Mouse (Mus musculus) layer of hippocampus, adult 18-20 months (tissue): ENCODE measurements at regions not wholly inside any gene's neighbourhood (a gene's known extent, or its start where the extent isn't known, plus 50 kb on each side); places are given as distances from the start of the nearest gene placed in this dataset.

Experiments
- DNase-seq, 2 experiments: peaks; one replicate each; pipeline ENCODE4 v3.0.0; 2022; ENCODE audit warnings: low spot score in 2 of 2

- DNase-seq, result peak; percentile 39 to 60
Measured at GRCm38 (mm10) chr14:31891500-31892185, 61.2 kb upstream of the Ankrd28 start.

- DNase-seq, result no peak
Measured at GRCm38 (mm10) chr14:31892186-31892510, 61.7 kb upstream of the Ankrd28 start.

- no peak for DNase-seq
Measured at GRCm38 (mm10) chr14:31896500-31896899, 66.0 kb upstream of the Ankrd28 start.

GRCm38 (mm10) chr14:31899504-31899903 is 69.1 kb upstream of the Ankrd28 start:
- no peak for DNase-seq

- DNase-seq, result no peak
Measured at GRCm38 (mm10) chr14:31899906-31900305, 69.5 kb upstream of the Ankrd28 start.

GRCm38 (mm10) chr14:31901901-31902300 is 71.5 kb upstream of the Ankrd28 start:
- no peak for DNase-seq

- no peak for DNase-seq
Measured at GRCm38 (mm10) chr14:31903664-31904063, 73.2 kb upstream of the Ankrd28 start.

GRCm38 (mm10) chr14:31908591-31908990 is 78.1 kb upstream of the Ankrd28 start:
- DNase-seq, result no peak

- no peak for DNase-seq
Measured at GRCm38 (mm10) chr14:31909291-31909690, 78.8 kb upstream of the Ankrd28 start.

GRCm38 (mm10) chr14:31910809-31911208 is 80.4 kb upstream of the Ankrd28 start:
- no peak for DNase-seq

GRCm38 (mm10) chr14:31918461-31918860 is 88.0 kb upstream of the Ankrd28 start:
- no peak for DNase-seq

GRCm38 (mm10) chr14:31918921-31919320 is 88.5 kb upstream of the Ankrd28 start:
- no peak for DNase-seq

GRCm38 (mm10) chr14:31929161-31929707 is 98.8 kb upstream of the Ankrd28 start:
- DNase-seq, result no peak

GRCm38 (mm10) chr14:31930367-31930766 is 98.4 kb upstream of the Galnt15 start:
- DNase-seq, result peak in 1 of 2 experiments; percentile 24

- no peak for DNase-seq
Measured at GRCm38 (mm10) chr14:31931971-31932370, 96.8 kb upstream of the Galnt15 start.

- peak in 1 of 2 experiments; percentile 5 for DNase-seq
Measured at GRCm38 (mm10) chr14:31933441-31933840, 95.3 kb upstream of the Galnt15 start.

GRCm38 (mm10) chr14:31933841-31934271 is 94.9 kb upstream of the Galnt15 start:
- peak; percentile 29 to 73 for DNase-seq

- peak in 1 of 2 experiments; percentile 16 for DNase-seq
Measured at GRCm38 (mm10) chr14:31934321-31934720, 94.5 kb upstream of the Galnt15 start.

GRCm38 (mm10) chr14:31934771-31935170 is 94.0 kb upstream of the Galnt15 start:
- no peak for DNase-seq

GRCm38 (mm10) chr14:31935411-31935810 is 93.4 kb upstream of the Galnt15 start:
- DNase-seq, result no peak

- no peak for DNase-seq
Measured at GRCm38 (mm10) chr14:31936581-31936980, 92.2 kb upstream of the Galnt15 start.

GRCm38 (mm10) chr14:31940900-31941299 is 87.9 kb upstream of the Galnt15 start:
- DNase-seq, result no peak
